Mouse (Mus musculus): ENCODE measurements around the gene Ppih.

- TF ChIP-seq POLR2A (IDR thresholded peaks at IDR 0.05; ENCODE audit: low read depth, low read length) (no peak), CTCF (IDR thresholded peaks at IDR 0.05; ENCODE audit: borderline replicate concordance, insufficient read depth, low read length) (no peak)
Observed at GRCm38 (mm10) chr4:119274627-119275026, 45.7 kb downstream of the Ppih start.

Measured in embryonic fibroblast, embryonic 13.5 days (primary cell).